Mouse (Mus musculus) liver, adult 2 months (tissue): Measurements from ENCODE around the gene Tpp2. TPM values are rescaled to one million over a fixed set of nuclear protein-coding genes. Genes with fewer than 3 reads are reported as not detected.
A peak's percentile ranks its signal among the peaks of the same experiment; 100 is the strongest.

Experiments
- DNase-seq: peaks from one replicate; pipeline ENCODE4 v3.0.0-alpha.2; 2011; ENCODE audit warnings: low read depth, low spot score; ENCODE audit errors: extremely low read depth
- H3K27ac ChIP-seq: fragments of 200-500 bp; replicated peaks from 2 replicates; pipeline ENCODE4 v1.5.1; 2012; ENCODE audit warnings: low read depth, mild to moderate bottlenecking, control low read depth, inconsistent platforms, low read length; ENCODE audit not compliant: insufficient read depth
- H3K27me3 ChIP-seq: fragments of 200-500 bp; 2 replicates; pipeline ENCODE4 v1.6.1; 2012; ENCODE audit warnings: mild to moderate bottlenecking, moderate library complexity, low read length, inconsistent platforms; ENCODE audit not compliant: control insufficient read depth, insufficient read depth
- H3K36me3 ChIP-seq: fragments of 200-500 bp; 2 replicates; pipeline ENCODE4 v1.6.1; 2012; ENCODE audit warnings: low read length, inconsistent platforms; ENCODE audit not compliant: control insufficient read depth, insufficient read depth
- H3K4me1 ChIP-seq: fragments of 200-500 bp; 2 replicates; pipeline ENCODE4 v1.6.1; 2011; ENCODE audit warnings: low read length; ENCODE audit not compliant: control insufficient read depth, insufficient read depth
- H3K4me3 ChIP-seq: fragments of 200-500 bp; 2 replicates; pipeline ENCODE4 v1.5.1; 2011; ENCODE audit warnings: low read depth, mild to moderate bottlenecking, control low read depth, low read length, moderate library complexity; ENCODE audit not compliant: insufficient read depth
- H3K79me2 ChIP-seq: fragments of 200-500 bp; 2 replicates; pipeline ENCODE4 v1.6.1; 2012; ENCODE audit warnings: inconsistent platforms, mild to moderate bottlenecking, low read length, moderate library complexity; ENCODE audit not compliant: control insufficient read depth, insufficient read depth
- H3K9ac ChIP-seq: fragments of 200-500 bp; 2 replicates; pipeline ENCODE4 v1.6.1; 2012; ENCODE audit warnings: low read depth, mild to moderate bottlenecking, control low read depth, inconsistent platforms, low read length
- CTCF ChIP-seq: fragments of 200-500 bp; IDR thresholded peaks from 2 replicates; pipeline ENCODE4 v1.5.1; 2011; ENCODE audit warnings: low read depth, low read length, control low read depth
- POLR2A ChIP-seq: fragments of 200-500 bp; IDR thresholded peaks from 2 replicates; pipeline ENCODE4 v1.6.1; 2011; ENCODE audit warnings: low read length, control low read depth; ENCODE audit not compliant: insufficient read depth; ENCODE audit errors: extremely low read depth
- WGBS: fragments of 180-500 bp; shearing (Covaris S2); methylation state at CpG from one replicate; pipeline ENCODE4 v1.1.7; 2018; 5-methylcytosine and 5-hydroxymethylcytosine counted together
- polyA plus RNA-seq: library from polyadenylated mRNA; depleted of rRNA; stranded (reverse); fragments of >200 nt; gene quantifications from 2 replicates; pipeline ENCODE4 v1.2.3, GENCODE M21; 2012
- total RNA-seq: library from RNA; depleted of rRNA; stranded (reverse); fragments of >200 nt; gene quantifications from 2 replicates; pipeline ENCODE4 v1.2.3, GENCODE M21; 2014

Gene Tpp2
- total and polyA plus RNA-seq, 2 experiments = 4.1 to 39.6 TPM

DNA sequence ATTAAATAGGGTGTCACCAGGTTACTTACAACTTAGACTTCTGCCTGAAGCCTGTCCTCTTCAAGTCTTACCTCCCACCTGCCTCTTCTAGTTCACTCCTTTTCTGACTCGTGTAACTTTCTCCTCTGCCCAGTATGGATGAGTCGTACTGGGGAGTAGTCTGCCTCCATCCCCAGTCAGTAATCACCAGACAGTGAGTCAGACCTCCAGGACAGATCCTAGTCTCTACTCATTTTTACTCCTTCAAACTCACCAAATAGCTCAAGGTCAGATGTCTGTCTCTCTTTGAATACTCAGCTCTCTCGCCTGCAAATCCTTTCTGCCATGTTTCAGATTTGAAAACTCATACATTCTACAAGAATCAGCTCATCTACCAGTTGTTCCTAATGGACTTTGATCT, 35.9 kb downstream of the Tpp2 start:
- Histone ChIP-seq H3K27me3 (no peaks in the 10 kb centered on the region), H3K36me3 (peaks cover 47% of the 10 kb centered on the region), H3K79me2 (peaks cover 2% of the 10 kb centered on the region; the same call in 1 of the 2 replicates), H3K9ac (no peak overlapping the region), H3K4me3 (no peak overlapping the region), H3K4me1 (no peaks in the 10 kb centered on the region), H3K27ac (no peak overlapping the region)
- no peak for DNase-seq
- no peak for TF ChIP-seq POLR2A
- TF ChIP-seq CTCF = no peak
- 91% methylated on average over 3 of the region's 3 CpGs for WGBS

DNA sequence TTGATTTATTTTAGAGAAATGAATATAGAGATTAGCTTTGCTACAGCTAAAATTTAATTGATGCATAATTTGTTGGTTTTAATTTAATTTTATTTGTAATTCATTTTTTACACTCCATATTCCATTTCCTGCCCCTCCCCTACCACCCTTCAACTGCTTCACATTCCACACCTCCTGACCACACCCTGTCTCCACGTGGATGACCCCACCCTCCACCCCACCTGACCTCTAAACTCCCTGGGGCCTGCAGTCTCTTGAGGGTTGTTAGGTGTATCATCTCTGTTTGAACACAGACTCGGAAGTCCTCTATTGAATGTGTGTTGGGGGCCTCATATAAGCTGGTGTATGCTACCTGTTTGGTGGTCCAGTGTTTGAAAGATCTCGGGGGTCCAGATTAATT, 37.6 kb downstream of the Tpp2 start:
- H3K27ac ChIP-seq = no peak overlapping the region
- no peaks in the 10 kb centered on the region for H3K27me3 ChIP-seq
- DNase-seq = no peak
- TF ChIP-seq CTCF (no peak), POLR2A (no peak)
- no peaks in the 10 kb centered on the region for H3K79me2 ChIP-seq
- no peak overlapping the region for H3K9ac ChIP-seq
- no peak overlapping the region for H3K4me3 ChIP-seq
- WGBS = 74% methylated on average over 3 of the region's 3 CpGs
- peaks cover 55% of the 10 kb centered on the region for H3K36me3 ChIP-seq
- no peaks in the 10 kb centered on the region for H3K4me1 ChIP-seq

DNA sequence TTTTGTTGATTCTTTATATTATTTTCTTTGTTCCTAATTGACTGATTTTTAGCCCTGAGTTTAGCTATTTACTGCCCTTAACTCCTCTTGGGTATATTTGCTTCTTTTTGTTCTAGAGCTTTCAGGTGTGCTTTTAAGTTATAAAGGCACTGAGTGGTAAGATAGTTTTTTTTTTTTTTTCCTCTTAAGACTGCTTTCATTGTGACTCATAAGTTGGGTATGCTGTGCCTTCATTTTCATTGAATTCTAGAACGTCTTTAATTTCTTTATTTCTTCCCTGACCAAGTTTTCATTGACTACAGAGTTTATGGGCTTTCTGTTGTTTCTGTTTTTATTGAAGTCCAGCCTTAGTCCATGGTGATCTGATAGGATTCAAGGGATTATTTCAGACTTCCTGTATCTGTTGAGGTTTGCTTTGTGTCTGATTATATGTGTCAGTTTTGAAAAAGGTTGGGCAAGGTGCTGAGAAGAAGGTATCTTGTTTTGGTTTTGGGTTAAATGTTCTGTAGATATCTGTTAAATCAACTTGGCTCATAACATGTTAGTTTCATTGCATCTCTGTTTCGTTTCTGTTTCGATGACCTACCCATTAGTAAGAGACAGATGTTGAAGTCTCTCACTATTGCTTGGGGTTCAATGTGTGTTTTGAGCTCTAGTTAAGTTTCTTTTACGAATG, 63.6 kb downstream of the Tpp2 start:
- Histone ChIP-seq H3K27me3 (no peaks in the 10 kb centered on the region), H3K36me3 (peaks cover 46% of the 10 kb centered on the region), H3K27ac (no peak overlapping the region), H3K4me1 (no peaks in the 10 kb centered on the region), H3K9ac (no peak overlapping the region), H3K79me2 (no peaks in the 10 kb centered on the region), H3K4me3 (no peak overlapping the region)
- no peak for DNase-seq
- over 99% methylated on average over 4 of the region's 4 CpGs for WGBS
- TF ChIP-seq POLR2A = no peak
- TF ChIP-seq CTCF = no peak

- H3K27ac ChIP-seq = no peak overlapping the region
- TF ChIP-seq POLR2A (no peak), CTCF (no peak)
Measured at GRCm38 (mm10) chr1:44004513-44004912, 71.1 kb downstream of the Tpp2 start.

GRCm38 (mm10) chr1:44015556-44015955, 82.1 kb downstream of the Tpp2 start:
- 21% methylated on average over 2 of the region's 2 CpGs for WGBS
- Histone ChIP-seq H3K4me1 (no peaks in the 10 kb centered on the region), H3K36me3 (no peaks in the 10 kb centered on the region), H3K79me2 (no peaks in the 10 kb centered on the region), H3K4me3 (no peak overlapping the region), H3K9ac (no peak overlapping the region), H3K27me3 (no peaks in the 10 kb centered on the region), H3K27ac (no peak overlapping the region)
- DNase-seq = peak; percentile 87
- TF ChIP-seq POLR2A (no peak), CTCF (no peak)

More at GRCm38 (mm10) chr1:44004513-44004912, 71.1 kb downstream of the Tpp2 start:
- no peak for DNase-seq
- H3K4me3 ChIP-seq = no peak overlapping the region
- H3K9ac ChIP-seq = no peak overlapping the region
- peaks cover 37% of the 10 kb centered on the region for H3K36me3 ChIP-seq
- WGBS = 98% methylated on average over 2 of the region's 2 CpGs
- no peaks in the 10 kb centered on the region for H3K79me2 ChIP-seq
- H3K4me1 ChIP-seq = no peaks in the 10 kb centered on the region
- no peaks in the 10 kb centered on the region for H3K27me3 ChIP-seq

DNA sequence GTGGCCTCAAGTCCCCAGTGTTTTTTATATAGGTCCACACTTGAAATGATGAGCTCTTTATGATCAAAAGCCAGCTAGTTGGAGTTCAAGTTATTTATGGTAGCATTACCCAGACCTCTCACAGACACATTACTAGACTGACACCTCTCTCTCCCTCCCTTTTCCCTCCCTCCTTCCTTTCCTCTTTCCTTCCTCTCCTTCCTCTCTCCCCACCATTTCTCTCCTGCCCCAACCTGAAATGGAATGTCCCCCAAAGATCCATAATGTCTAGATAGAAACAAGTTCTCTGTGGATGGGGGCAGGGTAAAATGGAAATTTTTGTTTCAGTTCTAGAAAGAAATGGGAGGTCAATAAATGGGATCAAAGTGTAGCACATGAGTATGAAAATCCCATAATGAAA, 86.5 kb downstream of the Tpp2 start, which contains the start of gene Mettl21c:
Gene Mettl21c (minus strand): TSS at position 101 of the 400 bp plus-strand sequence.
- no peak for DNase-seq
- TF ChIP-seq POLR2A (no peak), CTCF (no peak)

More for the DNA sequence above, 86.5 kb downstream of the Tpp2 start, which contains the start of gene Mettl21c:
- Histone ChIP-seq H3K4me3 (no peak within 1 kb of the TSS), H3K36me3 (no peaks in the 10 kb centered on the region), H3K27me3 (no peaks in the 10 kb centered on the region), H3K4me1 (no peaks in the 10 kb centered on the region), H3K27ac (no peak within 1 kb of the TSS), H3K9ac (no peak within 1 kb of the TSS), H3K79me2 (no peaks in the 10 kb centered on the region)
